Mouse (Mus musculus) Patski (cell line): Measurements from ENCODE around the gene Gmfb. TPM values are rescaled to one million over a fixed set of nuclear protein-coding genes. Genes with fewer than 3 reads are reported as not detected.
A peak's percentile ranks its signal among the peaks of the same experiment; 100 is the strongest.

ENCODE experiments used
- ATAC-seq: fragments of 100-300 bp; one replicate; pipeline ENCODE4 v1.8.0; 2021
- CTCF ChIA-PET: fragments of 350-600 bp; sonication (Branson Sonifier 250); formaldehyde crosslinking; loops from one replicate; lab custom pipeline; 2022; ENCODE audit warnings: inconsistent platforms; lab: Charles Lee
- POLR2A ChIA-PET: fragments of 350-600 bp; sonication (Branson Sonifier 250); formaldehyde crosslinking; loops from one replicate; lab custom pipeline; 2022; ENCODE audit warnings: antibody characterized with exemption, inconsistent platforms; lab: Charles Lee
- DNase-seq: peaks from one replicate; pipeline ENCODE4 v3.0.0-alpha.2; 2011; ENCODE audit warnings: low read depth, low spot score
- H3K27me3 ChIP-seq: fragments of 371-371 bp; one replicate; pipeline ENCODE4 v1.5.1; 2021
- CTCF ChIP-seq: fragments of 100-300 bp; IDR thresholded peaks from one replicate; pipeline ENCODE4 v1.5.1; 2021
- in situ Hi-C: fragments of 300-500 bp; cut with MboI; formaldehyde crosslinking; loops from 3 replicates; pipeline ENCODE4 v1.11.1; 2018; ENCODE audit warnings: low pct_unique_long_range_greater_than_20kb, mixed read lengths
- polyA plus RNA-seq: library from polyadenylated mRNA; unstranded; gene quantifications from one replicate; pipeline ENCODE4 v1.2.3, GENCODE M21; 2021

Gene Gmfb
- polyA plus RNA-seq, 1 experiment from 2014 or later, result 67.9 TPM

- no peak for DNase-seq
- no peaks in the 10 kb centered on the region for H3K27me3 ChIP-seq
- ChIA-PET CTCF (interaction anchor here (1.1 to 2.2 kb wide), 3 partner anchors 11 to 15 kb away, joined by 3 to 11 read pairs (median 9); partner anchors contain the start of gene Cnih1), POLR2A (interaction anchor here (1.0 kb wide), 1 partner anchor 22 kb away, joined by 3 read pairs; no protein-coding TSS in a partner anchor)
- in situ Hi-C loops, result no loop called here
- ATAC-seq, result no peak
- no peak for TF ChIP-seq CTCF
Measured at GRCm38 (mm10) chr14:46803791-46804190, 18.3 kb downstream of the Gmfb start.

- DNase-seq (no peak), ATAC-seq (no peak)
- in situ Hi-C loops, result no loop called here
- no peak for TF ChIP-seq CTCF
- H3K27me3 ChIP-seq, result no peaks in the 10 kb centered on the region
- ChIA-PET POLR2A (no interaction called here), CTCF (interaction anchor here (1.8 kb wide), 1 partner anchor 14 kb away, joined by 9 read pairs; the partner anchor contains the start of gene Cnih1)
Measured at GRCm38 (mm10) chr14:46803259-46803658, 18.8 kb downstream of the Gmfb start.

- in situ Hi-C loops, result no loop called here
- ATAC-seq, result no peak
- no peak for DNase-seq
- ChIA-PET POLR2A (no interaction called here), CTCF (interaction anchor here (1.9 kb wide), 1 partner anchor 8 kb away, joined by 7 read pairs; no protein-coding TSS in a partner anchor)
- H3K27me3 ChIP-seq, result no peaks in the 10 kb centered on the region
- TF ChIP-seq CTCF, result no peak
Measured at GRCm38 (mm10) chr14:46800684-46801345, 21.2 kb downstream of the Gmfb start.

- DNase-seq (no peak), ATAC-seq (no peak)
- no peak for TF ChIP-seq CTCF
- ChIA-PET POLR2A (no interaction called here), CTCF (interaction anchor here (1.1 kb wide), 1 partner anchor 13 kb away, joined by 3 read pairs; no protein-coding TSS in a partner anchor)
- H3K27me3 ChIP-seq, result no peaks in the 10 kb centered on the region
- in situ Hi-C loops, result no loop called here
Measured at GRCm38 (mm10) chr14:46794157-46794556, 27.9 kb downstream of the Gmfb start.

- no peaks in the 10 kb centered on the region for H3K27me3 ChIP-seq
- ChIA-PET CTCF (interaction anchor here (3.4 kb wide), 1 partner anchor 13 kb away, joined by 9 read pairs; no protein-coding TSS in a partner anchor), POLR2A (no interaction called here)
- ATAC-seq (no peak), DNase-seq (no peak)
- in situ Hi-C loops, result no loop called here
- no peak for TF ChIP-seq CTCF
Measured at GRCm38 (mm10) chr14:46790723-46791122, 31.3 kb downstream of the Gmfb start.

GRCm38 (mm10) chr14:46790303-46790702 is 31.7 kb downstream of the Gmfb start:
- DNase-seq (no peak), ATAC-seq (no peak)
- ChIA-PET POLR2A (no interaction called here), CTCF (interaction anchor here (3.4 kb wide), 1 partner anchor 14 kb away, joined by 9 read pairs; no protein-coding TSS in a partner anchor)
- no peaks in the 10 kb centered on the region for H3K27me3 ChIP-seq
- peak; percentile 49 for TF ChIP-seq CTCF
- in situ Hi-C loops, result no loop called here

- ATAC-seq (no peak), DNase-seq (no peak)
Measured at GRCm38 (mm10) chr14:46788505-46788901, 33.5 kb downstream of the Gmfb start.

GRCm38 (mm10) chr14:46787787-46788504 is 34.1 kb downstream of the Gmfb start, which contains the start of gene Cnih1:
Cnih1 (minus strand) TSS chr14:46788411.
- ChIA-PET CTCF (interaction anchor here (0.8 to 3.4 kb wide), 4 partner anchors 10 to 33 kb away, joined by 3 to 9 read pairs (median 4); no protein-coding TSS in a partner anchor), POLR2A (interaction anchor here (0.6 to 0.9 kb wide), 2 partner anchors 33 to 1360 kb away, joined by 3 read pairs; no protein-coding TSS in a partner anchor)
- in situ Hi-C loops, result no loop called here
- DNase-seq, result peak; percentile 41
- peak; percentile 79 for ATAC-seq
- TF ChIP-seq CTCF, result peak; percentile 99
- H3K27me3 ChIP-seq, result no peaks in the 10 kb centered on the region

More at GRCm38 (mm10) chr14:46788505-46788901, 33.5 kb downstream of the Gmfb start:
- H3K27me3 ChIP-seq, result no peaks in the 10 kb centered on the region
- ChIA-PET CTCF (interaction anchor here (0.8 to 3.4 kb wide), 4 partner anchors 10 to 34 kb away, joined by 3 to 9 read pairs (median 4); no protein-coding TSS in a partner anchor), POLR2A (interaction anchor here (0.9 kb wide), 1 partner anchor 33 kb away, joined by 3 read pairs; no protein-coding TSS in a partner anchor)
- in situ Hi-C loops, result no loop called here
- TF ChIP-seq CTCF, result no peak

GRCm38 (mm10) chr14:46787454-46787786 is 34.6 kb downstream of the Gmfb start:
- H3K27me3 ChIP-seq, result no peaks in the 10 kb centered on the region
- in situ Hi-C loops, result no loop called here
- no peak for DNase-seq
- ChIA-PET CTCF (interaction anchor here (0.9 to 3.4 kb wide), 2 partner anchors 9 to 17 kb away, joined by 3 to 9 read pairs; no protein-coding TSS in a partner anchor), POLR2A (interaction anchor here (0.6 kb wide), 1 partner anchor 1359 kb away, joined by 3 read pairs; no protein-coding TSS in a partner anchor)
- no peak for TF ChIP-seq CTCF
- peak; percentile 13 for ATAC-seq

- H3K27me3 ChIP-seq, result no peaks in the 10 kb centered on the region
- DNase-seq (no peak), ATAC-seq (no peak)
- TF ChIP-seq CTCF, result no peak
- POLR2A ChIA-PET, result no interaction called here
- in situ Hi-C loops, result no loop called here
- CTCF ChIA-PET, result interaction anchor here (1.0 kb wide), 1 partner anchor 9 kb away, joined by 3 read pairs; no protein-coding TSS in a partner anchor
Measured at GRCm38 (mm10) chr14:46785247-46785646, 36.8 kb downstream of the Gmfb start.
